Mouse (Mus musculus) megakaryocyte, embryonic 14.5 days (primary cell): ENCODE data around the gene Pde2a. TPM values are rescaled to one million over a fixed set of nuclear protein-coding genes. Genes with fewer than 3 reads are reported as not detected.

Experiments
- H3K27me3 ChIP-seq: replicated peaks from 2 replicates; pipeline ENCODE3; 2012; ENCODE audit warnings: inconsistent platforms
- H3K36me3 ChIP-seq: replicated peaks from 2 replicates; pipeline ENCODE3; 2012; ENCODE audit warnings: low read length, inconsistent platforms, mixed read lengths
- H3K4me1 ChIP-seq: 2 replicates; pipeline ENCODE4 v1.6.1; 2012; ENCODE audit warnings: inconsistent platforms
- H3K4me3 ChIP-seq: replicated peaks from 2 replicates; pipeline ENCODE3; 2012; ENCODE audit warnings: moderate library complexity, mild to moderate bottlenecking, inconsistent platforms
- H3K9me3 ChIP-seq: 2 replicates; pipeline ENCODE4 v1.6.1; 2012; ENCODE audit warnings: inconsistent platforms
- FLI1 ChIP-seq: IDR thresholded peaks from 2 replicates; pipeline ENCODE4 v1.6.1; 2012; ENCODE audit warnings: low read length, inconsistent platforms, mixed read lengths
- GATA1 ChIP-seq: IDR thresholded peaks from 3 replicates; pipeline ENCODE4 v1.6.1; 2012; ENCODE audit warnings: mixed read lengths, low read length, inconsistent platforms, borderline replicate concordance
- polyA plus RNA-seq: library from polyadenylated mRNA; stranded (reverse); fragments of >175 nt; gene quantifications from 2 replicates; pipeline ENCODE4 v1.2.3, GENCODE M21; 2012; ENCODE audit warnings: low replicate concordance; ENCODE audit not compliant: insufficient read depth

The Pde2a gene
- polyA plus RNA-seq, 1 experiment, result 0.63 TPM

DNA sequence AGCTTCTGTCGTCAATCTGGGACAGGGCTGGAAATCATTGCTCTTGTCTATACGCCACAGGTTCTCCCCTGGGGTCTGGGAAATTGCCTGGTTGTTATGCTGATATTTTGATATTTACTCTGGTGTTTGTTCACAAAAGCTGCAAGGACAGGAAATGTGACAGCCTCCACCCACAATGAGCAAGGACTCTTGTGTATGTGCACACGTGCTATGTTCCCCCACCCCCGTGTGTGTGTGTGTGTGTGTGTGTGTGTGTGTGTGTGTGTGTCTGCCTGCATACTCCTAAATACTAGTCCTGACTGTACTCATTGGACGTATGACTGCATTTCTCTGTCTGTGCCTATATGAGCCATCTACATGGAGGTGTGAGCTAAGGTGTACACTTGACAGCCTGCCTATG lies 56.6 kb downstream of the Pde2a start:
- Histone ChIP-seq H3K4me1 (peaks cover 15% of the 10 kb centered on the region), H3K9me3 (no peaks in the 10 kb centered on the region), H3K4me3 (no peak overlapping the region), H3K36me3 (no peaks in the 10 kb centered on the region), H3K27me3 (peaks cover 72% of the 10 kb centered on the region)
- TF ChIP-seq GATA1 (no peak), FLI1 (no peak)

DNA sequence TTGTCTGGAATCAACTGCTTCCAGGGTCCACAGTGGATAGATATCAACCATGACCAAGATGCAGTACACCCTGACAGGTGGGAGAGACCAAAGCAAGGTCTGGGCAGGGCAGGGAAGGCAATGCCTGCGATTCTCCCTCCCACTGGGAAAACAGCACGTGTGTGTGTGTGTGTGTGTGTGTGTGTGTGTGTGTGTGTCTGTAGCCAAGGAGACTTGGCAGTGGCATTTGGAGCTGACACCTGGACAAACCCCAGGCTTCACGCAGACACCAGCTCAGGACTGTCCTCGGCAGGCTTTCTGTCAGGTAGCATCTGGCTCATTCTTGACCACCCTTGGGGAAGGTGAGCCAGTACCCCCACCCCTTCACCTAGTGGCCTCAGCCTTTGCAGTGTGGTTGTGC lies 58.4 kb downstream of the Pde2a start:
- Histone ChIP-seq H3K36me3 (no peaks in the 10 kb centered on the region), H3K4me1 (peaks cover 15% of the 10 kb centered on the region), H3K27me3 (peaks cover 71% of the 10 kb centered on the region), H3K9me3 (no peaks in the 10 kb centered on the region), H3K4me3 (no peak overlapping the region)
- TF ChIP-seq FLI1 (no peak), GATA1 (no peak)

DNA sequence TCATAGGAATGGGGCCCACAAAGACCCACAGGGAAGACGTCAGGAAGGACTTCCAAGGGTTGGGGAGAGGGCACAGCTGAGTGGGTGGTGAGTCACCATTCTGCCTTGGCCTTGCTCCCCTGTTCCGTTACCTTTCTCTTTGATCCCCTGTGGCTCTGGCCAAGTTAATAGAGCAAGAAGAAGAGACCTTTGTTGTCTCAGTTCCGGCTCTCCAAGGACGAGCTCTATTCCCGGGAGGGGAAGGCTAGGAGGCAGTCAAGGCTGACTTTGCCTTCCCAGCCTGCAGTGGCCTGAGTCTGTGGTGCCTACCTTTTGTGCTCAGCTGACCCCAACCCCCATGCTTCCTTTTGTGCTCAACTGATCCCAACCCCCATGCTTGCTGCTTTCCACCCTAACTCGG lies 59.2 kb downstream of the Pde2a start:
- Histone ChIP-seq H3K9me3 (no peaks in the 10 kb centered on the region; the same call in 1 of the 2 replicates), H3K27me3 (peaks cover 70% of the 10 kb centered on the region), H3K36me3 (no peaks in the 10 kb centered on the region)

DNA sequence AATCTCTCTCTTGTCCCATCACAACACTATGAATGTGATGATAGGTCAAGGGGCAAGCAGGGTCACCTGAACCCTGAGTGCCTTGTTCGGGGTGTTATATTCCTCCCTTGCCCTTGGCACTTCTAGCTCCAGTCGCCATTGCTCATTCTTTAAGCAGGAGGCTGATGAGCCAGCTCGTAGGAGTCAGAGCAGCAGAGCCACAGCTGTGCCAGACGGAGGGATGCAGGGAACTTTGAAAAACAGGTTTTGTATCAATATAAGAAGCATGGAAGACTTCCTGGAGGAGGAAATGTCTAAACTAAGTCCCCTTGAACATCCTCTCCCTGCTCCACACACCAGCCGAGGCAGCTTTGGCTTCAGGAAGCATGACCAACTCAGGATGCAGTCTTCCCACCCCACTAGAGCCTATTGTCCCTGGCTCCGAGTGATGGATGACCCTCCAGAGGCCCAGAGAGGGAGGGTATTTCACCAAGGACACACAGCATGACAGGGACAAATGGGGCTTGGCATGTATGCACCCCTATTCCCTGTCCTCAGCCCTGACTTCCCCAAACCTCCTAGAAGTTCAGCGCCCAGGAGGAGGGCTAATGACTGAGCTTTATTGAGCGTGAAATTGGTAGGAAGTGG lies 60.5 kb downstream of the Pde2a start:
- TF ChIP-seq GATA1 (no peak), FLI1 (no peak)

More for the DNA sequence above, 59.2 kb downstream of the Pde2a start:
- peaks cover 15% of the 10 kb centered on the region for H3K4me1 ChIP-seq
- TF ChIP-seq GATA1 (no peak), FLI1 (no peak)
- no peak overlapping the region for H3K4me3 ChIP-seq

GRCm38 (mm10) chr7:101482499-101483081 lies 61.1 kb downstream of the Pde2a start:
- H3K27me3 ChIP-seq, result peaks cover 68% of the 10 kb centered on the region

More for the DNA sequence above, 60.5 kb downstream of the Pde2a start:
- Histone ChIP-seq H3K9me3 (no peaks in the 10 kb centered on the region; the same call in 1 of the 2 replicates), H3K4me1 (peaks cover 10% of the 10 kb centered on the region), H3K27me3 (peaks cover 64% of the 10 kb centered on the region), H3K4me3 (no peak overlapping the region), H3K36me3 (no peaks in the 10 kb centered on the region)

GRCm38 (mm10) chr7:101483498-101484115 lies 62.1 kb downstream of the Pde2a start:
- no peaks in the 10 kb centered on the region; the same call in 1 of the 2 replicates for H3K9me3 ChIP-seq
- TF ChIP-seq GATA1, result no peak
- no peak for TF ChIP-seq FLI1
- H3K4me3 ChIP-seq, result no peak overlapping the region
- H3K36me3 ChIP-seq, result no peaks in the 10 kb centered on the region
- H3K27me3 ChIP-seq, result peaks cover 67% of the 10 kb centered on the region
- H3K4me1 ChIP-seq, result peaks cover 10% of the 10 kb centered on the region

More at GRCm38 (mm10) chr7:101482499-101483081, 61.1 kb downstream of the Pde2a start:
- TF ChIP-seq GATA1 (no peak), FLI1 (no peak)
- peaks cover 10% of the 10 kb centered on the region for H3K4me1 ChIP-seq
- no peak overlapping the region for H3K4me3 ChIP-seq
- no peaks in the 10 kb centered on the region; the same call in 1 of the 2 replicates for H3K9me3 ChIP-seq
- H3K36me3 ChIP-seq, result no peaks in the 10 kb centered on the region

- Histone ChIP-seq H3K4me3 (no peak overlapping the region), H3K4me1 (peaks cover 10% of the 10 kb centered on the region), H3K9me3 (peaks cover 4% of the 10 kb centered on the region; the same call in 1 of the 2 replicates), H3K36me3 (no peaks in the 10 kb centered on the region), H3K27me3 (peaks cover 63% of the 10 kb centered on the region)
- no peak for TF ChIP-seq GATA1
- TF ChIP-seq FLI1, result no peak
Measured at GRCm38 (mm10) chr7:101487102-101487501, 65.6 kb downstream of the Pde2a start.

- Histone ChIP-seq H3K27me3 (peaks cover 62% of the 10 kb centered on the region), H3K4me3 (no peak overlapping the region), H3K36me3 (no peaks in the 10 kb centered on the region), H3K9me3 (0 out of 2 replicates have a peak, but pooled peaks cover 4% of the 10 kb centered on the region), H3K4me1 (no peaks in the 10 kb centered on the region)
- TF ChIP-seq FLI1, result no peak
- no peak for TF ChIP-seq GATA1
Measured at GRCm38 (mm10) chr7:101490952-101491351, 69.5 kb downstream of the Pde2a start.

GRCm38 (mm10) chr7:101498385-101498784 lies 76.9 kb downstream of the Pde2a start:
- no peak for TF ChIP-seq FLI1
- no peak for TF ChIP-seq GATA1
- Histone ChIP-seq H3K36me3 (no peaks in the 10 kb centered on the region), H3K9me3 (no peaks in the 10 kb centered on the region), H3K27me3 (peaks cover 70% of the 10 kb centered on the region), H3K4me1 (peaks cover 8% of the 10 kb centered on the region), H3K4me3 (no peak overlapping the region)

GRCm38 (mm10) chr7:101499251-101499650 lies 77.8 kb downstream of the Pde2a start:
- TF ChIP-seq GATA1, result no peak
- no peak for TF ChIP-seq FLI1
- Histone ChIP-seq H3K4me1 (peaks cover 16% of the 10 kb centered on the region), H3K36me3 (no peaks in the 10 kb centered on the region), H3K27me3 (peaks cover 69% of the 10 kb centered on the region), H3K9me3 (no peaks in the 10 kb centered on the region), H3K4me3 (no peak overlapping the region)
